Mouse (Mus musculus): Measurements from ENCODE around the gene Ttc13. TPM values are rescaled to one million over a fixed set of nuclear protein-coding genes. Genes with fewer than 3 reads are reported as not detected.

The Ttc13 gene
- polyA plus RNA-seq, 1 experiment from 2014 or later: 19.0 TPM

DNA sequence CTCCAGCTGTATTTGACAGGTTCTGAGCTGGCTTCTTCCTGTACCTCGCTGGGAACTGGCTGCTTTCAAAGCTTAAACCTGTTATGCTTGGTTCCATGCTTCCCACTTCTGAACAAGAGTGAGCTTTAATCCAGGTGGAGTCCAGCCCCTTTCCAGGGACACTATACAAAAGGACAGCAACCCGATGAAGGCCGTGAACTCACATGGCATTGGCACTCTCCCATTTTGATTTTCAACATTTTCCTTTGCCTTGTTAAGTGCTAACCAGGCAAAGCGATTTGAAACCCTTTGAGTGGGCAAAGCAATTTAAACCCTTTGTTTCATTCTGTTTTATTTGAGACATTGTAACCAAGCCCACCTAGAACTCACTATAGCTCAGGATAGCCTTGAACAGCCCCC is 33.0 kb upstream of the Ttc13 start:
- no peak for TF ChIP-seq CTCF (IDR thresholded peaks at IDR 0.05; ENCODE audit: low read depth)
- WGBS: 26% methylated on average over 4 of the region's 4 CpGs
- no peak overlapping the region for H3K4me2 ChIP-seq (replicated peaks; ENCODE audit: low read depth)

DNA sequence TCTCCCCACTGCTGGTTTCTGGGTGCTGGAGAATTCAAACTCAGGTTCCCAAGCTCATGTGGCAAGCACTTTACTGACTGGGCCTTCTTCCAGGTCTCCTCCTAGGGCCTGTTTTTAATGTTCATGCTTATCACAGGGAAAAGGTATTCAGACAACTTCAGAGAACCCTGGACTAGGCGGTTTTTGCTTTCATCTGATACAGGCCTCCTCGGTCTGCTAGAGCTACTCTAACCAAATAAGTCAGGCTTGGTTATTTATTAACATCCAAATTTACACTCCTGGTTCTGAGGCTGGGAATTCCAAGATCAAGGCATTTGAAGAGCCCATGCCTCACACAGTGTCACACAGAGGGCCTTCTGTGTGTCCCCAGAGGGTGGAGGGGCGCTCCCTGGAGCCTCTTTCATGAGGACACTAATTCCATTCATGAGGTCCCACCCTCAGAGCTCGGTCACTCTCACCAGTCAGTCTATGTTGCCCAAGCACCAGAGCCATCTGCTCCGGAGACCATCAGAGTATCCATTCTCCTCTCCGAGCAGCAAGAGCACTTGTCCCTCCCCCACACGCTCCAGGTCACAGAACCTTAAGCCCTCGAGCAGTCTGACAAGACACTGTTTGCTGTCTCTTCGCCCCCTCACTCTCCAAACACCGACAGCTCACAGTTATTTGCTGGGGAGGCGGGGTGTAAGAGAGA is 32.5 kb upstream of the Ttc13 start:
- 0 out of 2 replicates have a peak, but pooled peaks have one; percentile 7 for ATAC-seq
- 16% methylated on average over 11 of the region's 11 CpGs for WGBS
- no peaks in the 10 kb centered on the region for H3K36me3 ChIP-seq (ENCODE audit: control insufficient read depth, insufficient read depth)
- no peak overlapping the region for H3K4me3 ChIP-seq (ENCODE audit: low read depth, low read length)
- no peak overlapping the region for H3K27ac ChIP-seq (ENCODE audit: low read depth, low read length)
- no peaks in the 10 kb centered on the region for H3K9me3 ChIP-seq (ENCODE audit: control insufficient read depth)
- H3K4me1 ChIP-seq (replicated peaks; ENCODE audit: control insufficient read depth, insufficient read depth, low read length): no peaks in the 10 kb centered on the region; the same call in 1 of the 2 replicates
- H3K27me3 ChIP-seq (replicated peaks; ENCODE audit: control insufficient read depth, insufficient read depth, low read length): peaks cover 22% of the 10 kb centered on the region
- no peak overlapping the region for H3K9ac ChIP-seq (ENCODE audit: low read depth, low read length)
- no peak for TF ChIP-seq CTCF (IDR thresholded peaks at IDR 0.05; ENCODE audit: low read depth)
- H3K4me2 ChIP-seq (replicated peaks; ENCODE audit: low read depth): no peak overlapping the region

More for the DNA sequence above, 33.0 kb upstream of the Ttc13 start:
- no peaks in the 10 kb centered on the region for H3K36me3 ChIP-seq (ENCODE audit: control insufficient read depth, insufficient read depth)
- H3K27ac ChIP-seq (ENCODE audit: low read depth, low read length): no peak overlapping the region
- no peaks in the 10 kb centered on the region; the same call in 1 of the 2 replicates for H3K4me1 ChIP-seq (replicated peaks; ENCODE audit: control insufficient read depth, insufficient read depth, low read length)
- peaks cover 22% of the 10 kb centered on the region for H3K27me3 ChIP-seq (replicated peaks; ENCODE audit: control insufficient read depth, insufficient read depth, low read length)
- no peaks in the 10 kb centered on the region for H3K9me3 ChIP-seq (ENCODE audit: control insufficient read depth)
- H3K4me3 ChIP-seq (ENCODE audit: low read depth, low read length): no peak overlapping the region
- H3K9ac ChIP-seq (ENCODE audit: low read depth, low read length): no peak overlapping the region
- no peak for ATAC-seq

DNA sequence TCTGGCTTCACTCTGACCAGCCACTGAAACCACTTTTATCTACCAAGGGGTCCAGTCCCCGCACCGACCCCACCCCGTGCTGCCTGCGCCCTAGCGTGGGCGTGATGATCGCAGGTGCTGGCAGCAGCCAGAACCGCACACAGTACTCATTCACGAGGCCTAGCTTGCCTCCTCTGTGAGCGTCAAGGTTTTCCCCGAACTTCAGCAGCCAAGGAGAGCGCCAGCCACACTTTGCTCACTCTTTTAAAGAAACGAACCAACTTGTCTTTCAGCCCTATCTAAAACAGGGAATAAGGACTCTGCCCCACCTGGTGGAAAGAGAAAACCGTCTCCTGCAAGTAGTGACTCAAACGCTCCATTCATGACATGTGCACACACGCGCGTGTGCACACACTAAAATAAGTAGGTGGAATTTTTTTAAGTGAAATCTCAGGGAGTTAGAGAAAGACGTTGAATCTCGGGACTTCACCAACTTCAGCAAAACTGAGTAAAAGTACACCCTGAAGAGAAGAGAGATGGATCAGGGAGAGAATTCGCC is 30.6 kb upstream of the Ttc13 start:
- H3K4me2 ChIP-seq (replicated peaks; ENCODE audit: low read depth): no peak overlapping the region
- peaks cover 22% of the 10 kb centered on the region for H3K27me3 ChIP-seq (replicated peaks; ENCODE audit: control insufficient read depth, insufficient read depth, low read length)
- no peaks in the 10 kb centered on the region for H3K36me3 ChIP-seq (ENCODE audit: control insufficient read depth, insufficient read depth)
- no peak overlapping the region for H3K4me3 ChIP-seq (ENCODE audit: low read depth, low read length)
- ATAC-seq: no peak
- H3K4me1 ChIP-seq (replicated peaks; ENCODE audit: control insufficient read depth, insufficient read depth, low read length): no peaks in the 10 kb centered on the region; the same call in 1 of the 2 replicates
- H3K9me3 ChIP-seq (ENCODE audit: control insufficient read depth): no peaks in the 10 kb centered on the region
- WGBS: 54% methylated on average over 21 of the region's 21 CpGs
- no peak overlapping the region for H3K9ac ChIP-seq (ENCODE audit: low read depth, low read length)
- TF ChIP-seq CTCF (IDR thresholded peaks at IDR 0.05; ENCODE audit: low read depth): no peak
- no peak overlapping the region for H3K27ac ChIP-seq (ENCODE audit: low read depth, low read length)

DNA sequence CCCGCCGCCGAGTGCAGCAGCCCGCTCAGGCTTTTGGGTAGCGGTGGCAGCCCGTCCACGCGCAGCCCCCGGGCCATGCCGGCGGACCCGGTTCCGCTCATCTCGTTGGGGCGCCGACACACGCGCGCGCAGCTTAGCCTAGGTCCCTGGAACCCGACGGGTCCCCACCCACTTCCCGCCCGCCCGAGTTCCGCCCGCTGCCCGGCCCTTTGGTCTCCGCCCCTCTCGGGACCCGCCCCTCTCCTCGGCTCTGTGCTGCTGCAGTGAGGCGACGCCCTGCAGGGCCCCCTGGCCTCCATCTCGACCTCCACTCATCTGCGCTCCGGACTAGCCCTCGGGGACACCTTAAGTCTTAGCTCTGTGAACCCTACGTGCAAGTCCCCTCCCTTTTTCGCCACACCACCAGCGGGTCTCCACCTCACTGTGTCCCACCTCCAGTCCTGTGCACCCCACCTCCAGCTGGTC is 30.0 kb upstream of the Ttc13 start, which contains the start of gene Fam89a:
Gene Fam89a (minus strand): TSS at position 124 of the 465 bp plus-strand sequence.
- no peak for TF ChIP-seq CTCF (IDR thresholded peaks at IDR 0.05; ENCODE audit: low read depth)

DNA sequence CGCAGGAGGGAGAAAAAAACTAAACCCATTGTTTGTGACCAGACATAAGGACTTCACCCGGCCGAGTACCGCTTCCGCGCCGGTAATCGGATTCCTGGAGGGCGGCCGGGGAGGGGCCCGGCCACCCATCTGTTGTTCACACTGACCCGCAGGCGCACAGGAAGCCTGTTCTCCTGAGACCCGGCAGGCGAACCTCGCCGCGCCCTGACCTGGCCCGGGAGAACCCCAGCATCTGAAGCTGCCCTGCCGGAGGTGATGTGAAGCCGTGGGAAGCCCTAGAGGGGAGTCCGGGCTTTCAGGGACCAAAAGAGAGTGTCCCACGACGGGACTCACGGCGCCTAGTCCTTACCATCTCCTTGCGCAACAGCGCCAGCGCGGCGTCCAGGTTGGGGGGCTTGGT is 29.4 kb upstream of the Ttc13 start:
- ATAC-seq: peak; percentile 13; the same call in 1 of the 2 replicates
- H3K9me3 ChIP-seq (ENCODE audit: control insufficient read depth): no peaks in the 10 kb centered on the region
- no peaks in the 10 kb centered on the region for H3K36me3 ChIP-seq (ENCODE audit: control insufficient read depth, insufficient read depth)
- under 1% methylated on average over 31 of the region's 31 CpGs for WGBS
- TF ChIP-seq CTCF (IDR thresholded peaks at IDR 0.05; ENCODE audit: low read depth): no peak
- no peaks in the 10 kb centered on the region; the same call in 1 of the 2 replicates for H3K4me1 ChIP-seq (replicated peaks; ENCODE audit: control insufficient read depth, insufficient read depth, low read length)
- peak overlapping the region; percentile 28; the same call in 1 of the 2 replicates for H3K9ac ChIP-seq (ENCODE audit: low read depth, low read length)
- H3K4me3 ChIP-seq (ENCODE audit: low read depth, low read length): peak overlapping the region; percentile 61
- H3K27me3 ChIP-seq (replicated peaks; ENCODE audit: control insufficient read depth, insufficient read depth, low read length): peaks cover 22% of the 10 kb centered on the region
- peak overlapping the region; percentile 31; the same call in 1 of the 2 replicates for H3K27ac ChIP-seq (ENCODE audit: low read depth, low read length)
- peak overlapping the region; percentile 91 for H3K4me2 ChIP-seq (replicated peaks; ENCODE audit: low read depth)

More for the DNA sequence above, 30.0 kb upstream of the Ttc13 start, which contains the start of gene Fam89a:
- Histone ChIP-seq H3K36me3 (ENCODE audit: control insufficient read depth, insufficient read depth) (no peaks in the 10 kb centered on the region), H3K27ac (ENCODE audit: low read depth, low read length) (peak within 1 kb of the TSS; percentile 31; the same call in 1 of the 2 replicates), H3K4me1 (replicated peaks; ENCODE audit: control insufficient read depth, insufficient read depth, low read length) (no peaks in the 10 kb centered on the region; the same call in 1 of the 2 replicates), H3K9me3 (ENCODE audit: control insufficient read depth) (no peaks in the 10 kb centered on the region), H3K4me2 (replicated peaks; ENCODE audit: low read depth) (peak within 1 kb of the TSS; percentile 91), H3K4me3 (ENCODE audit: low read depth, low read length) (peak within 1 kb of the TSS; percentile 61), H3K27me3 (replicated peaks; ENCODE audit: control insufficient read depth, insufficient read depth, low read length) (peaks cover 22% of the 10 kb centered on the region), H3K9ac (ENCODE audit: low read depth, low read length) (peak within 1 kb of the TSS; percentile 28; the same call in 1 of the 2 replicates)
- under 1% methylated on average over 38 of the region's 41 CpGs for WGBS
- ATAC-seq: peak; percentile 42; the same call in 1 of the 2 replicates

DNA sequence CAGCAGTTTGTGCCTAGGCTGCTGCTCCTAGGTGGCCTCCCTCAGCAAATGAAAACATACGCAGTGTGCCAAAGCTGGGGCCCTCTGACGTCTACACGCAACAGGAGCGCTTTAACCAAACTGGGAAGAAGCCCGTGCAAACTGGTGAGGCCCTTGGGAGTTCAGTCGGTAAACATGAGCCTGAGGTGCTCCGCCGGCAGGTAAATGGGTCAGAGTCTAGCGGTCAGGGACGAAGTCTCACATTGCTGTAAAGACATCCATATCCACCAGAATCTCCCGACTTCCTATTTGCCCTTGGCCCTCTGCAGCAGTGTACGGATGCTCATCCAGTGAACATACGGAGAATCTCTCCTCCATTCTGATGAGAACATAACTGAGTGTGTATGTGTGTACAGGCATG is 24.9 kb upstream of the Ttc13 start:
- Histone ChIP-seq H3K9ac (ENCODE audit: low read depth, low read length) (no peak overlapping the region), H3K4me2 (replicated peaks; ENCODE audit: low read depth) (no peak overlapping the region), H3K27ac (ENCODE audit: low read depth, low read length) (no peak overlapping the region), H3K4me3 (ENCODE audit: low read depth, low read length) (no peak overlapping the region), H3K9me3 (ENCODE audit: control insufficient read depth) (no peaks in the 10 kb centered on the region), H3K4me1 (replicated peaks; ENCODE audit: control insufficient read depth, insufficient read depth, low read length) (no peaks in the 10 kb centered on the region), H3K27me3 (replicated peaks; ENCODE audit: control insufficient read depth, insufficient read depth, low read length) (peaks cover 17% of the 10 kb centered on the region), H3K36me3 (ENCODE audit: control insufficient read depth, insufficient read depth) (no peaks in the 10 kb centered on the region)
- no peak for TF ChIP-seq CTCF (IDR thresholded peaks at IDR 0.05; ENCODE audit: low read depth)
- ATAC-seq: no peak
- 39% methylated on average over 13 of the region's 13 CpGs for WGBS

Data from intestine, postnatal 0 days (tissue).